Mouse (Mus musculus) embryonic facial prominence, embryonic 15.5 days (tissue): ENCODE data around the gene Desi1. TPM values are rescaled to one million over a fixed set of nuclear protein-coding genes. Genes with fewer than 3 reads are reported as not detected.

Experiments
- ATAC-seq: fragments of 200-750 bp; cut with Nextera tagmentation; 2 replicates; pipeline ENCODE4 v1.8.0; 2017; ENCODE audit warnings: low read depth, moderate TSS enrichment; ENCODE audit not compliant: insufficient number of reproducible peaks, low FRiP score, low TSS enrichment
- H3K27ac ChIP-seq: fragments of 300-500 bp; sonication (generic); replicated peaks from 2 replicates; pipeline ENCODE4 v1.5.1; 2015; ENCODE audit warnings: mild to moderate bottlenecking, inconsistent platforms
- H3K27me3 ChIP-seq: fragments of 300-500 bp; sonication (generic); 2 replicates; pipeline ENCODE4 v1.6.1; 2015; ENCODE audit warnings: inconsistent platforms
- H3K36me3 ChIP-seq: fragments of 300-500 bp; sonication (generic); 2 replicates; pipeline ENCODE4 v1.6.1; 2015; ENCODE audit warnings: mild to moderate bottlenecking, inconsistent platforms
- H3K4me1 ChIP-seq: fragments of 300-500 bp; sonication (generic); 2 replicates; pipeline ENCODE4 v1.6.1; 2015; ENCODE audit warnings: inconsistent platforms
- H3K4me2 ChIP-seq: fragments of 300-500 bp; sonication (generic); replicated peaks from 2 replicates; pipeline ENCODE4 v1.6.1; 2015; ENCODE audit warnings: mild to moderate bottlenecking, inconsistent platforms
- H3K4me3 ChIP-seq: fragments of 300-500 bp; sonication (generic); replicated peaks from 2 replicates; pipeline ENCODE4 v1.5.1; 2015; ENCODE audit warnings: mild to moderate bottlenecking, inconsistent platforms
- H3K9ac ChIP-seq: fragments of 300-500 bp; sonication (generic); 2 replicates; pipeline ENCODE4 v1.6.1; 2015; ENCODE audit warnings: inconsistent platforms
- H3K9me3 ChIP-seq: fragments of 300-500 bp; sonication (generic); replicated peaks from 2 replicates; pipeline ENCODE4 v1.6.1; 2016; ENCODE audit warnings: inconsistent platforms
- WGBS: fragments of 180-500 bp; shearing (Covaris S2); methylation state at CpG from one replicate; pipeline ENCODE4 v1.1.7; 2015; 5-methylcytosine and 5-hydroxymethylcytosine counted together
- polyA plus RNA-seq: library from polyadenylated mRNA; unstranded; fragments of >200 nt; fragmentation: Nextera tagmentation; extraction: Ambion mirVana; gene quantifications from 2 replicates; pipeline ENCODE4 v1.2.1, GENCODE M21; 2015

The Desi1 gene
- polyA plus RNA-seq, 1 experiment from 2014 or later, result 29.3 TPM

GRCm38 (mm10) chr15:82016830-82017229 lies 16.8 kb downstream of the Desi1 start:
- 16% methylated on average over 6 of the region's 6 CpGs for WGBS
- Histone ChIP-seq H3K9ac (peak overlapping the region; percentile 70), H3K27ac (peak overlapping the region; percentile 65), H3K4me1 (peaks cover 21% of the 10 kb centered on the region), H3K9me3 (no peaks in the 10 kb centered on the region), H3K27me3 (no peaks in the 10 kb centered on the region), H3K36me3 (peaks cover 4% of the 10 kb centered on the region; the same call in 1 of the 2 replicates), H3K4me3 (peak overlapping the region; percentile 82), H3K4me2 (peak overlapping the region; percentile 81)
- no peak for ATAC-seq

- peak overlapping the region; percentile 74 for H3K27ac ChIP-seq
- H3K9ac ChIP-seq, result peak overlapping the region; percentile 70
- no peaks in the 10 kb centered on the region for H3K27me3 ChIP-seq
- no peaks in the 10 kb centered on the region for H3K9me3 ChIP-seq
- H3K4me1 ChIP-seq, result peaks cover 21% of the 10 kb centered on the region
- under 1% methylated on average over 53 of the region's 53 CpGs for WGBS
- peaks cover 4% of the 10 kb centered on the region; the same call in 1 of the 2 replicates for H3K36me3 ChIP-seq
- ATAC-seq, result peak; percentile 96
- peak overlapping the region; percentile 82 for H3K4me3 ChIP-seq
- H3K4me2 ChIP-seq, result peak overlapping the region; percentile 81
These were observed 17.4 kb downstream of the Desi1 start for GRCm38 (mm10) chr15:82016101-82016808.

GRCm38 (mm10) chr15:82015392-82016100 lies 18.1 kb downstream of the Desi1 start:
- Histone ChIP-seq H3K9ac (peak overlapping the region; percentile 62), H3K9me3 (no peaks in the 10 kb centered on the region), H3K4me3 (peak overlapping the region; percentile 82), H3K27ac (peak overlapping the region; percentile 74), H3K4me1 (peaks cover 21% of the 10 kb centered on the region), H3K4me2 (peak overlapping the region; percentile 81), H3K36me3 (peaks cover 4% of the 10 kb centered on the region; the same call in 1 of the 2 replicates), H3K27me3 (no peaks in the 10 kb centered on the region)
- under 1% methylated on average over 39 of the region's 39 CpGs for WGBS
- no peak; the same call in 1 of the 2 replicates for ATAC-seq

- Histone ChIP-seq H3K36me3 (peaks cover 4% of the 10 kb centered on the region; the same call in 1 of the 2 replicates), H3K4me2 (peak overlapping the region; percentile 81), H3K27ac (no peak overlapping the region; the same call in 1 of the 2 replicates), H3K27me3 (no peaks in the 10 kb centered on the region), H3K4me3 (peak overlapping the region; percentile 82), H3K9ac (peak overlapping the region; percentile 62), H3K4me1 (peaks cover 21% of the 10 kb centered on the region), H3K9me3 (no peaks in the 10 kb centered on the region)
- no peak for ATAC-seq
- WGBS, result 14% methylated on average over 9 of the region's 9 CpGs
These were observed 18.8 kb downstream of the Desi1 start for GRCm38 (mm10) chr15:82014745-82015391.

- 85% methylated on average over 6 of the region's 6 CpGs for WGBS
- Histone ChIP-seq H3K4me3 (no peak overlapping the region), H3K27ac (no peak overlapping the region), H3K4me2 (no peak overlapping the region), H3K36me3 (no peaks in the 10 kb centered on the region), H3K4me1 (peaks cover 20% of the 10 kb centered on the region), H3K9ac (no peak overlapping the region), H3K27me3 (no peaks in the 10 kb centered on the region), H3K9me3 (no peaks in the 10 kb centered on the region)
- no peak for ATAC-seq
These were observed 21.7 kb downstream of the Desi1 start for GRCm38 (mm10) chr15:82011947-82012346.

- H3K27ac ChIP-seq, result no peak overlapping the region
- no peak overlapping the region for H3K9ac ChIP-seq
- H3K36me3 ChIP-seq, result peaks cover 33% of the 10 kb centered on the region
- H3K27me3 ChIP-seq, result no peaks in the 10 kb centered on the region
- no peaks in the 10 kb centered on the region for H3K4me1 ChIP-seq
- H3K4me3 ChIP-seq, result no peak overlapping the region
- no peak overlapping the region for H3K4me2 ChIP-seq
- 89% methylated on average over 8 of the region's 8 CpGs for WGBS
- no peaks in the 10 kb centered on the region for H3K9me3 ChIP-seq
- no peak for ATAC-seq
These were observed 29.4 kb downstream of the Desi1 start for GRCm38 (mm10) chr15:82004257-82004656.

GRCm38 (mm10) chr15:81993992-81994391 lies 39.7 kb downstream of the Desi1 start:
- H3K4me3 ChIP-seq, result no peak overlapping the region
- ATAC-seq, result no peak
- H3K4me1 ChIP-seq, result no peaks in the 10 kb centered on the region; the same call in 1 of the 2 replicates
- H3K27me3 ChIP-seq, result no peaks in the 10 kb centered on the region
- 88% methylated on average over 6 of the region's 6 CpGs for WGBS
- no peak overlapping the region for H3K27ac ChIP-seq
- H3K9me3 ChIP-seq, result no peaks in the 10 kb centered on the region
- no peak overlapping the region for H3K9ac ChIP-seq
- H3K36me3 ChIP-seq, result peaks cover 57% of the 10 kb centered on the region
- H3K4me2 ChIP-seq, result no peak overlapping the region

- no peak overlapping the region for H3K4me2 ChIP-seq
- no peak overlapping the region for H3K9ac ChIP-seq
- no peaks in the 10 kb centered on the region for H3K9me3 ChIP-seq
- H3K36me3 ChIP-seq, result peaks cover 25% of the 10 kb centered on the region
- no peak overlapping the region for H3K27ac ChIP-seq
- no peak overlapping the region for H3K4me3 ChIP-seq
- H3K27me3 ChIP-seq, result no peaks in the 10 kb centered on the region
- ATAC-seq, result no peak
- H3K4me1 ChIP-seq, result no peaks in the 10 kb centered on the region; the same call in 1 of the 2 replicates
- WGBS, result 52% methylated on average over 7 of the region's 7 CpGs
These were observed 43.1 kb downstream of the Desi1 start for GRCm38 (mm10) chr15:81990549-81990948.

- ATAC-seq, result peak; percentile 56; the same call in 1 of the 2 replicates
- 43% methylated on average over 11 of the region's 11 CpGs for WGBS
- Histone ChIP-seq H3K9me3 (no peaks in the 10 kb centered on the region), H3K4me2 (no peak overlapping the region), H3K4me1 (no peaks in the 10 kb centered on the region; the same call in 1 of the 2 replicates), H3K36me3 (peaks cover 15% of the 10 kb centered on the region), H3K27me3 (no peaks in the 10 kb centered on the region), H3K9ac (no peak overlapping the region), H3K27ac (no peak overlapping the region), H3K4me3 (no peak overlapping the region)
These were observed 44.1 kb downstream of the Desi1 start for GRCm38 (mm10) chr15:81989371-81990062.

- H3K9me3 ChIP-seq, result no peaks in the 10 kb centered on the region
These were observed 46.0 kb downstream of the Desi1 start, which contains the start of gene Xrcc6 for GRCm38 (mm10) chr15:81987646-81988045. Xrcc6 (plus strand) TSS chr15:81987835.

More at GRCm38 (mm10) chr15:81987646-81988045, 46.0 kb downstream of the Desi1 start, which contains the start of gene Xrcc6:
- 74% methylated on average over 3 of the region's 3 CpGs for WGBS
- no peak for ATAC-seq
- Histone ChIP-seq H3K27ac (no peak within 1 kb of the TSS), H3K9ac (no peak within 1 kb of the TSS), H3K36me3 (0 out of 2 replicates have a peak, but pooled peaks cover 6% of the 10 kb centered on the region), H3K4me2 (no peak within 1 kb of the TSS), H3K4me3 (no peak within 1 kb of the TSS), H3K27me3 (no peaks in the 10 kb centered on the region), H3K4me1 (no peaks in the 10 kb centered on the region; the same call in 1 of the 2 replicates)
